In the genomic region with DNA sequence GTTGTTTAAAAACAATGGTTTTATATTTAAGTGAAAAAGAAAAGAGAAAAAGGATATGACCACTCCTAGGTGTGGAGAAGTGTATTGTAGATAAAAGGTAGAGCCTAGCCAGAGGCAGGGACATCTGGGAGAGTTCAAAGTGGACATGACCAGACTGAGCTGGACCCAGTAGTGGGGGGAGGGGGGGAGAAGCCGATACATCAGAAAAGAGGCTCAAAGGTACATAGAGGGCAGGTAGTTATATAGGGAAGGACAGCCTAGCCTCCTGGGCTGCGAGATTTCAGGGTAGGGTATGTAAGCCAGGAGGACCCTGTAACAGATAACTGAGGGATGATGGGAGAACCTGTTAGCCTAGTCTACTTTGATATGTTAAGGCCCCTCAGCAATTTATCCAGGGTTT, we compare ENCODE assay signal across 35 mouse cellular contexts.
"Had no signal": no experiment of that assay in that cellular context is flagged by ENCODE, and none has a peak within 500 bp of the region (broad histone marks: within the 10 kb centered on the region; RNA-seq: fewer than 3 reads in every experiment).

No protein-coding gene starts in this region.

- H3K4me3 ChIP-seq: heart, adult 2 months; heart, embryonic 10.5 days; heart, embryonic 12.5 days; heart, embryonic 13.5 days; heart, embryonic 15.5 days; hindbrain, embryonic 10.5 days; hindbrain, embryonic 12.5 days; hindbrain, embryonic 13.5 days; hindbrain, embryonic 15.5 days; intestine, embryonic 15.5 days; kidney, embryonic 15.5 days; layer of hippocampus, adult 2 months had no signal

- H3K9me3 ChIP-seq: heart, embryonic 10.5 days; heart, embryonic 12.5 days; heart, embryonic 13.5 days; heart, embryonic 15.5 days; hindbrain, embryonic 10.5 days; hindbrain, embryonic 12.5 days; hindbrain, embryonic 13.5 days; hindbrain, embryonic 15.5 days; intestine, embryonic 15.5 days; kidney, embryonic 15.5 days had no signal

- ATAC-seq: hindbrain, embryonic 16.5 days; hindbrain, postnatal 0 days; inflammation-experienced regulatory T-cells, adult 6 months; intestine, embryonic 15.5 days; intestine, embryonic 16.5 days; intestine, postnatal 0 days had no signal

- DNase-seq: heart, adult 2 months; heart, postnatal 10 days; heart, postnatal 14 days; heart, postnatal 36 days; heart, postnatal 4 days; kidney, adult 11 months; kidney, adult 18-20 months; kidney, adult 2 months; kidney, adult 8-10 months; kidney, adult 9 months; kidney, postnatal 10 days; kidney, postnatal 14 days; kidney, postnatal 25 days; kidney, postnatal 36 days; kidney, postnatal 4 days; layer of hippocampus, adult 9-11 months had no signal

- H3K36me3 ChIP-seq: heart, embryonic 12.5 days; heart, embryonic 15.5 days; hindbrain, embryonic 12.5 days; hindbrain, embryonic 13.5 days; hindbrain, embryonic 15.5 days; intestine, embryonic 15.5 days had no signal

- H3K9ac ChIP-seq: heart, embryonic 12.5 days; heart, embryonic 13.5 days; heart, embryonic 15.5 days; hindbrain, embryonic 12.5 days; hindbrain, embryonic 13.5 days; hindbrain, embryonic 15.5 days; intestine, embryonic 15.5 days; kidney, embryonic 15.5 days had no signal

- H3K4me2 ChIP-seq: heart, embryonic 11.5 days; heart, embryonic 12.5 days; heart, embryonic 15.5 days; hindbrain, embryonic 12.5 days; hindbrain, embryonic 15.5 days; intestine, embryonic 15.5 days; kidney, embryonic 15.5 days had no signal

- H3K27me3 ChIP-seq: heart, embryonic 12.5 days; heart, embryonic 13.5 days; heart, embryonic 15.5 days; hindbrain, embryonic 12.5 days; hindbrain, embryonic 13.5 days; hindbrain, embryonic 15.5 days; intestine, embryonic 15.5 days; kidney, embryonic 15.5 days had no signal

- H3K27ac ChIP-seq: heart, adult 2 months; heart, embryonic 10.5 days; heart, embryonic 13.5 days; heart, embryonic 15.5 days; hindbrain, embryonic 10.5 days; hindbrain, embryonic 12.5 days; hindbrain, embryonic 13.5 days; hindbrain, embryonic 14.5 days; hindbrain, embryonic 15.5 days; hindbrain, postnatal 0 days; intestine, embryonic 15.5 days; kidney, embryonic 15.5 days; kidney, postnatal 0 days; layer of hippocampus, adult 2 months had no signal
